Mouse (Mus musculus): ENCODE data around the gene Sh3gl2.

DNA sequence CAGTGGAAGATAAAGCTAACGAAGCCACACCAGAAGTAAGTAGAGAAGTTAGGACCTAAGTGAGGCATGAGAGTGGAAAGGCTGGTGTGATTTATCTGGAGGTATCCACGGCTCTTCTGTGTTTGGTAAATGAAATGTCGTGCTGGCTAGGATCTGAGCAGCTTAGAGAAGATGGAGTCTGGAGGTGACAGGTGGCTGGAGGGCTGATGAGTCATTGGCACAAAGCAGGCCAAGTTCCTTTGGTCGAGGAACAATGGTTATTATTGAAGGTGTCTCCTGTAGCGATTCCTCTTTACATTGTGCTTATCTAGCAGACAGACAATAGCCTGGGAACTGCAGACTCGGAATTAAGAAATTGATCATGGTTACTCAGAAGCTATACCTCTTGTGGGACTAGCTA lies 135.8 kb downstream of the Sh3gl2 start:
- TF ChIP-seq CTCF (IDR thresholded peaks at IDR 0.05; ENCODE audit: low read depth) (no peak), EP300 (optimal IDR thresholded peaks at IDR 0.05) (no peak)
